Mouse (Mus musculus) liver, postnatal 0 days (tissue): ENCODE results near the gene Elp5. TPM values are rescaled to one million over a fixed set of nuclear protein-coding genes. Genes with fewer than 3 reads are reported as not detected.
"Not testable (repeated sequence)": the region's sequence is repeated elsewhere in the genome, so short reads cannot be mapped to it uniquely, and the experiment has no call there.

Source experiments
- ATAC-seq: fragments of 200-750 bp; cut with Nextera tagmentation; 2 replicates; pipeline ENCODE4 v1.8.0; 2017; ENCODE audit warnings: mild to moderate bottlenecking, moderate library complexity
- DNase-seq: peaks from one replicate; pipeline ENCODE4 v3.0.0-alpha.2; 2016
- H3K27ac ChIP-seq: fragments of 300-500 bp; sonication (generic); 2 replicates; pipeline ENCODE4 v1.5.1; 2014; ENCODE audit warnings: antibody characterized with exemption, moderate library complexity, mild to moderate bottlenecking, low read depth
- H3K27me3 ChIP-seq: fragments of 300-500 bp; sonication (generic); 2 replicates; pipeline ENCODE4 v1.6.1; 2014; ENCODE audit warnings: low read length, control low read depth, mixed read lengths; ENCODE audit not compliant: insufficient read depth
- H3K36me3 ChIP-seq: fragments of 300-500 bp; sonication (generic); replicated peaks from 2 replicates; pipeline ENCODE4 v1.6.1; 2014; ENCODE audit warnings: mild to moderate bottlenecking, control low read depth, low read length, moderate library complexity, mixed read lengths; ENCODE audit not compliant: insufficient read depth
- H3K4me1 ChIP-seq: fragments of 300-500 bp; sonication (generic); 2 replicates; pipeline ENCODE4 v1.6.1; 2014; ENCODE audit warnings: antibody characterized with exemption, mild to moderate bottlenecking, control low read depth; ENCODE audit not compliant: insufficient read depth
- H3K4me2 ChIP-seq: fragments of 300-500 bp; sonication (generic); 2 replicates; pipeline ENCODE4 v1.6.1; 2014; ENCODE audit warnings: low read depth, mild to moderate bottlenecking, low read length, moderate library complexity, mixed read lengths
- H3K4me3 ChIP-seq: fragments of 300-500 bp; sonication (generic); 2 replicates; pipeline ENCODE4 v1.5.1; 2014; ENCODE audit warnings: low read depth, low read length
- H3K9ac ChIP-seq: fragments of 300-500 bp; sonication (generic); replicated peaks from 2 replicates; pipeline ENCODE4 v1.6.1; 2014; ENCODE audit warnings: mild to moderate bottlenecking, moderate library complexity
- H3K9me3 ChIP-seq: fragments of 300-500 bp; sonication (generic); 2 replicates; pipeline ENCODE4 v1.6.1; 2016; ENCODE audit warnings: mild to moderate bottlenecking, control low read depth, low read length, mixed read lengths
- CTCF ChIP-seq: sonication (generic); IDR thresholded peaks from 2 replicates; pipeline ENCODE4 v1.5.1; 2016; ENCODE audit warnings: antibody characterized with exemption, low read depth
- EP300 ChIP-seq: IDR thresholded peaks from 2 replicates; pipeline ENCODE4 v1.6.1; 2016; ENCODE audit warnings: antibody characterized with exemption, low read depth, mild to moderate bottlenecking
- WGBS: fragments of 180-500 bp; shearing (Covaris S2); extraction: QIAGEN DNeasy Blood & Tissue Kit; methylation state at CpG from one replicate; pipeline ENCODE4 v1.1.7; 2014; ENCODE audit not compliant: insufficient replicate concordance; 5-methylcytosine and 5-hydroxymethylcytosine counted together
- polyA plus RNA-seq: library from polyadenylated mRNA; unstranded; fragments of >200 nt; fragmentation: Nextera tagmentation; extraction: Ambion mirVana; gene quantifications from 2 replicates; pipeline ENCODE4 v1.2.1, GENCODE M21; 2015

The Elp5 gene
- polyA plus RNA-seq, 1 experiment from 2014 or later = 40.6 TPM

GRCm38 (mm10) chr11:69964650-69965270 lies 17.6 kb downstream of the Elp5 start, which contains the start of gene Cldn7:
TSS of gene Cldn7 (plus strand) at chr11:69964779.
- TF ChIP-seq CTCF (no peak), EP300 (no peak)
- Histone ChIP-seq H3K4me2 (peak within 1 kb of the TSS; percentile 50), H3K27ac (no peak within 1 kb of the TSS), H3K9me3 (no peaks in the 10 kb centered on the region), H3K9ac (no peak within 1 kb of the TSS), H3K4me3 (peak within 1 kb of the TSS; percentile 40), H3K4me1 (peaks cover 16% of the 10 kb centered on the region), H3K36me3 (peaks cover 4% of the 10 kb centered on the region; the same call in 1 of the 2 replicates), H3K27me3 (peaks cover 54% of the 10 kb centered on the region)
- ATAC-seq (no peak), DNase-seq (no peak)
- WGBS = 15% methylated on average over 23 of the region's 24 CpGs

- Histone ChIP-seq H3K27ac (no peak overlapping the region), H3K4me3 (no peak overlapping the region), H3K27me3 (peaks cover 47% of the 10 kb centered on the region), H3K36me3 (no peaks in the 10 kb centered on the region), H3K4me2 (no peak overlapping the region), H3K9ac (no peak overlapping the region), H3K9me3 (no peaks in the 10 kb centered on the region), H3K4me1 (peaks cover 15% of the 10 kb centered on the region)
- ATAC-seq (no peak), DNase-seq (no peak)
- TF ChIP-seq CTCF = no peak
- 14% methylated on average over 5 of the region's 5 CpGs for WGBS
Measured at GRCm38 (mm10) chr11:69961841-69962240, 20.5 kb downstream of the Elp5 start.

GRCm38 (mm10) chr11:69960616-69961015 lies 21.7 kb downstream of the Elp5 start:
- 44% methylated on average over 5 of the region's 5 CpGs for WGBS
- ATAC-seq (no peak), DNase-seq (peak; percentile 55)
- Histone ChIP-seq H3K9me3 (no peaks in the 10 kb centered on the region), H3K36me3 (no peaks in the 10 kb centered on the region), H3K4me3 (no peak overlapping the region), H3K4me2 (no peak overlapping the region), H3K27me3 (peaks cover 34% of the 10 kb centered on the region), H3K4me1 (0 out of 2 replicates have a peak, but pooled peaks cover 3% of the 10 kb centered on the region), H3K9ac (no peak overlapping the region), H3K27ac (no peak overlapping the region)
- no peak for TF ChIP-seq EP300
- TF ChIP-seq CTCF = peak; percentile 71

- Histone ChIP-seq H3K4me1 (0 out of 2 replicates have a peak, but pooled peaks cover 3% of the 10 kb centered on the region), H3K27me3 (peaks cover 10% of the 10 kb centered on the region; the same call in 1 of the 2 replicates), H3K4me3 (no peak overlapping the region), H3K27ac (no peak overlapping the region), H3K9me3 (no peaks in the 10 kb centered on the region), H3K36me3 (no peaks in the 10 kb centered on the region), H3K9ac (no peak overlapping the region), H3K4me2 (no peak overlapping the region)
- no peak for ATAC-seq
- TF ChIP-seq CTCF = peak; percentile 37; the same call in 1 of the 2 replicates
- TF ChIP-seq EP300 = no peak
- 75% methylated on average over 1 of the region's 1 CpGs for WGBS
- DNase-seq = no peak
Measured at GRCm38 (mm10) chr11:69956218-69956617, 26.1 kb downstream of the Elp5 start.

GRCm38 (mm10) chr11:69955618-69956017 lies 26.7 kb downstream of the Elp5 start:
- H3K4me2 ChIP-seq, DNase-seq, H3K36me3 ChIP-seq, H3K4me3 ChIP-seq, H3K9ac ChIP-seq, H3K4me1 ChIP-seq, H3K27ac ChIP-seq, ATAC-seq, H3K9me3 ChIP-seq: not testable (repeated sequence)
- WGBS = 66% methylated on average over 4 of the region's 4 CpGs
- peaks cover 12% of the 10 kb centered on the region; the same call in 1 of the 2 replicates for H3K27me3 ChIP-seq

- TF ChIP-seq EP300 (no peak), CTCF (no peak)
- ATAC-seq = no peak
- no peaks in the 10 kb centered on the region for H3K9me3 ChIP-seq
- H3K27ac ChIP-seq = no peak overlapping the region
- DNase-seq = no peak
- peaks cover 15% of the 10 kb centered on the region for H3K27me3 ChIP-seq
- H3K4me2 ChIP-seq = no peak overlapping the region
- no peaks in the 10 kb centered on the region for H3K36me3 ChIP-seq
- WGBS = 38% methylated on average over 11 of the region's 11 CpGs
- H3K4me3 ChIP-seq = no peak overlapping the region
- peaks cover 7% of the 10 kb centered on the region for H3K4me1 ChIP-seq
- H3K9ac ChIP-seq = no peak overlapping the region
Measured at GRCm38 (mm10) chr11:69953267-69953915, 28.9 kb downstream of the Elp5 start.
